Mouse (Mus musculus): Measurements from ENCODE around the gene Pfn4. TPM values are rescaled to one million over a fixed set of nuclear protein-coding genes. Genes with fewer than 3 reads are reported as not detected.

Gene Pfn4
- not detected for polyA plus RNA-seq (2017; shearing (Covaris generic))

GRCm38 (mm10) chr12:4768492-4769332 is at the start of gene Pfn4, which contains the start of gene Fam228b:
Pfn4 (plus strand) TSS chr12:4769022.
Fam228b (minus strand) TSS chr12:4769267.

GRCm38 (mm10) chr12:4738031-4738576 is 30.7 kb upstream of the Pfn4 start, which contains the start of gene Fam228a:
Fam228a (minus strand) TSS chr12:4738430.

GRCm38 (mm10) chr12:4817361-4818101 is 48.7 kb downstream of the Pfn4 start, which contains the start of gene Sf3b6:
Sf3b6 (plus strand) TSS chr12:4817544.

Other genes starting within 250 kb of the Pfn4 start
- 206 TPM for gene Itsn2, start 176.4 kb upstream of the Pfn4 start, polyA plus RNA-seq (2017; shearing (Covaris generic))
- not detected for gene Gm3625, start 176.1 kb upstream of the Pfn4 start, polyA plus RNA-seq (2017; shearing (Covaris generic))
- 0.19 TPM for gene Fam228a, start 30.6 kb upstream of the Pfn4 start, polyA plus RNA-seq (2017; shearing (Covaris generic))
- gene Fam228b, start 245 bp downstream of the Pfn4 start, polyA plus RNA-seq (2017; shearing (Covaris generic)) = not detected
- gene Sf3b6, start 48.5 kb downstream of the Pfn4 start, polyA plus RNA-seq (2017; shearing (Covaris generic)) = 314 TPM
- gene Fkbp1b, start 72.6 kb downstream of the Pfn4 start, polyA plus RNA-seq (2017; shearing (Covaris generic)) = not detected
- gene Wdcp, start 74.3 kb downstream of the Pfn4 start, polyA plus RNA-seq (2017; shearing (Covaris generic)) = 9.2 TPM
- gene Mfsd2b, start 105.3 kb downstream of the Pfn4 start, polyA plus RNA-seq (2017; shearing (Covaris generic)) = 0.32 TPM
- 58.2 TPM for gene Ubxn2a, start 138.7 kb downstream of the Pfn4 start, polyA plus RNA-seq (2017; shearing (Covaris generic))
- gene Atad2b, start 148.3 kb downstream of the Pfn4 start, polyA plus RNA-seq (2017; shearing (Covaris generic)) = 60.1 TPM